Mouse (Mus musculus): ENCODE results near the gene Traf6.

- TF ChIP-seq CTCF (IDR thresholded peaks at IDR 0.05; ENCODE audit: low read depth) (no peak), EP300 (IDR thresholded peaks at IDR 0.05; ENCODE audit: low read depth) (no peak)
These were observed 1.0 kb downstream of the Traf6 start for GRCm38 (mm10) chr2:101679164-101679784.

Measured in liver, embryonic 14.5 days (tissue).